Mouse (Mus musculus) cerebellum, adult 18-20 months (tissue): ENCODE measurements around the gene Gdnf.

Source experiments
- DNase-seq, 2 experiments: peaks; one replicate each; pipeline ENCODE4 v3.0.0; 2021

Gene Gdnf

DNA sequence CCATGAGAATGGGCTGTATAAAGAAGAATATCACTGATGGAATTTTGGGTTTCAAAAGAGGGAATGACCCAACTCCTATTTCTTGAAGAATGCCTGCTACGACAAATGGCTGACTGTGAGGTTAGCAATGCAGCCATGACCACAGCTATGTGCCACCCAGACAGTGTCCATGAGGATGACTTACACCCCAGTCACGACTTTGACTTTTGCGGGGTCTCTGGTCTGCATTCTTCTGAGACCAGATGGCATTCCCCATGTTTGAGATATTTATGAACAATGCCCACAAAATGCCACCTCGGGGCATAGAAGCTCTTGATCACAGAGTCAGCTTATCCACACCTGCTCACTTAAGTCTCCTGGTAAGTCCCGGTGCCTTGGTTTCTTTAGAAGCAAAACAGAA is 52.2 kb downstream of the Gdnf start:
- DNase-seq = no peak

DNA sequence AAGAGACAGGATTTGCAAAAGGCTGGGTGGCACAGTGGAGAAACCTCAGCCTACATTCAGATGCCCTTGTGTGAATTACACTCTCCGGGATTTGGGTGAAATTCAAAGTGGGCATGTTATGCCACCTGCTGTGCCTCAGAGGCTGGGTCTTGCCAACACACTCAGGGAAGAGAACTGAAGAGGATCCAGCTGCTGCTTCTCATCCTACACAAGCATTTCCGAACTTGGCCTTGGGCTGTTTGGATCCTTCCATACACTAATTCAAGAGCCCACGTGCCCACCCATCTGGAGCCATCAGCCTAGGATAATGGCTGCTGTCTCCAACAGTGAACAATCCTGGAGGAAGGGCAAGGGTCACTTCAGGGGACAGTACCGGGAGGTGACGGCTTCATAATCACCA is 52.7 kb downstream of the Gdnf start:
- no peak for DNase-seq

DNA sequence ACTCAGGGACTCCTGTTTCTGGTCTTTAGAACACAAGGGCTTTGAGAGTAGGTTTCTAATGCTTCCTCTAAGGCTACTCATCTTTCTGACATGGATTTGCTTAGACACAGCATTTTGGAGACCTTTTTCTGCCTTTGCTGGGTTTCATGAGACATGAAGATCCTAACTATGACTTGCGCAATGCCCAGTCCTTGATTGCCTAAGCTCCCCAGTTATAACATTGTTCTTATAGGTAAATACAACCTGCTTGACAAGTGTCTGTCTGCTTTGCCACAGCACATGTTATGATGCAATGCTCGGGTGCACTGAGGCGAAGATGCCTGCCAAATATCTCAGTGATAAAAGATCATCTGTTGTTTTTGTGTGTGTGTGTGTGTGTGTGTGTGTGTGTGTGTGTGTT is 54.7 kb downstream of the Gdnf start:
- DNase-seq = no peak

DNA sequence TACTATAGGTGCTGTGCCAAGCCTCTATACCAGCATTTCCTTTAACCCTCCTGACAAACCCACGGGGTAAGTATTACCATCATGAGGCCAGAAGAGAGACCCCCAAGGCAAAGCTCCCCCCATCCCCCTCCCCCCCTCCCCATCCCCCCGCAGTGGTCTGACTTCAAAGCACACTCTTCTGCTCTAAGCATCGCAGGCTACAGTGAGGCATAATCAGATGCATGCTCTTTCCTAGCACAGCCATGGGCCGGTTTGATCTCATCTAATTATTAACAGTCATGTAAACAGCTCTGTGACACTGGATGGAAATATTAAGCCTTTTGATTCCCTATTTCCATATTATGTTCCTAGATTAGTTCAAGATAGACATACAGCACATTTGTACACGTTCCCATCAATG is 61.8 kb downstream of the Gdnf start:
- DNase-seq = no peak

DNA sequence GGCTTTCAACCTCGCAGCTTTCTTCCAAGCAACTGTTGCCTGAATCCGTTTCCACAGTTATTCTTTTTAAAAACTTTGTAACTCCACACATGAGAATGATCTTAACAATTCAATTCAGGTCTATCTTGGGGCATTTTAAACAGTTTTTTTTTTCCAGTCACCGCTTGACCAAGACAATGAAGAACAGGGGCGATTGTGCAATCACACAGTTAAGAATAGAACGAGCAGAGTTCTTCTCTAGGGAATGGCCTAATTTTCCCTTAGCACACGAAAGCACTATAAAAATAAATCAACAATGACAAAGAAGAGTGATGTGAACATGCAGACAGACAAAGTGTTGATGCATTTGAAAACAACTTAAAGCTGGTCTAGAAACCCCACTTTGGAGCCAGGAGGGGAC is 65.2 kb downstream of the Gdnf start:
- no peak for DNase-seq

DNA sequence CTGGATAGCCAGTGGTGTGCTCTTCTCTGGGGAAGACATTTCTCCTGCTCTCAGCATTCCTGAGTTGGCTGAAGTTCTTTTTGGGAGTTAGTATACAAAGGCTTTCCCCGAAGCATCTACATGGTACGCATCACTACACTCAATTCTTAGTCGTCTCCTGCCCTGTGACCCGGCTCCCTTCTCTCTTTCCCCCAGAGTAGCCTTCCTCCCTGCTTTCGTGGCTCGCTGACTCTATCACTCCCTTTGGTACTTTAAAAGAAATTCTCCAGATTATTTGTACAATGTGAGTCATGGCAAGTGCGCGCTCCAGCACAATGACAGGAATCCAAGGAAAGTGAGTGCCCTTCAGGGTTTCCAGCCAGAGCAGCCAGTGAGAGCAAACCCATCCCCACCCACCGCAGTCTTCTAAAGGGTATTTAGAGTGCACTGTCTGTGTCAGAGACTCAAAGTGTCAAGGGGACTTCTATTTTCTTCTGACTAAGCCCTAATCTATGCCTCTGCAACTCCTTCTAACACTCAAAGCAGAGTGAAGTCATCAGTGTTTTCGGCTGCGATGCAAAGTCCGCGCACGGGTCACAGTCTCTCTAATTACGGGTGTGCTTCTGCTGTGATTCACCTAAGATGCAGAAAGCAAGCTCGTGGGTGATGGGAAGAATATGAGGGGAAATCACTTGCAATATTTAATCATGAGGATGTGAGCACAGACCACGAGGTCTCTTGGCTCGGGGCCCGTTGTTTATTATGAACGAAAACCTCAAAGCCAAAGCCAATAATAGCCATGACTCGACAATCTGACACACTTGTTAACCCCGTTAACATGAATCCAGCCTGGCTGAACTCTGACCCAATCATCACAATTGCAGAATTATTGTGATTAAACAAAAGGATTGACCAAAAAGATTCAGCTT is 67.2 kb downstream of the Gdnf start:
- DNase-seq = no peak

DNA sequence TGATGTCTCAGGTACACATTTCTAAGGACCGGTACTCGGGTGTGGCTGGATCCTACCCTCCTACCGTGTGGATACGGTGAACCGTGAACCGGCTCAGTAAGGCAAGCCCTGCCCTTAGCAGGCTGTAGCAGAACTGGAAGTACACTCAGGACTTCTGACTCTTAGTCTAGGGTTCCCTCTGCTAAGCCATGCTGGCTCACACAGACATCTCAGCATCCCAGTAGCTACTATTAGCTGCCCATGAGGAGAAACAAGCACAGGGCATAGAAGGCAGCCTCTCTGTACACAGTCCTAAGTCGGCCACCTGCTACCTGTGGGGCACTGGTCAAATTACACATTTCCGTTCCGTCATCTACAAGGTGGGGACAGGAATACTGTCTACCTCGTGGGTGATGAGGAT is 68.2 kb downstream of the Gdnf start:
- DNase-seq = no peak

DNA sequence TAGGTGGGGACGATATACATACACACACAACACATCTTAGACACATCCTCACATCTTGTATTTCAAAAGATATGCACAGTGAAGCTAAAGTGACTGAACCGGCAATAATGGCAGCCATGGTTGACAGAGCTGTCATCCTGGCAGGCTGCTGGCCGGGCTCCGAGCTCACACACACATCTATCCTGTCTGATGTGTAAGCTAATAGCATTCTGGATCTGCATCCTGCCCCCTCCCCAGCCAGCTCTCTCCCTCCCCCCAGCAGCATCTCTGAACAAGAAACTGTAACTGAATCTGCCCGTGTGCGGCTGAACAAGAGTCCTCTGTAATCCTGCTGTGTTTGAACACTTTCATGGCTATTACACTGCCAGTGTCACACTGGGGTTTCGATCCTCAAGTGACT is 69.3 kb downstream of the Gdnf start:
- DNase-seq = no peak

DNA sequence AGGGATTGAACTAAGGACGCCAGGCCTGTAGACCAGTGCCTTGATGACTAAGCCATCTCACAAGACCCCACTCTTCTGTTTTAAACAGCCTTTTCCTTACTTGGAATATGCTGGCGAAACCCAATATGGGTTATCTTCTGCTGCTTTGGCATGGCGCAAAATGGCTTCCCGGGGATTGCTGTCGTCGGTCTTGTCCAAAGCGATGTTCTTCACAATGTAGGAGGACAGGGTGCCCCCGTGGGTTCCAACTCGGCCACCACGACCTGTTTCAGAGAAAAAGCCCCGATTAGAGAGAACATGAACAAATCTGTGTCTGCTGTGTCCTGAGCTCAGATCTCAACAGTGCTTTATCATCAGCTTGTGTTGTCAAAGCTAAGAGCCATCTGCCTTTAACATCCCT is 73.5 kb downstream of the Gdnf start:
- DNase-seq = no peak

DNA sequence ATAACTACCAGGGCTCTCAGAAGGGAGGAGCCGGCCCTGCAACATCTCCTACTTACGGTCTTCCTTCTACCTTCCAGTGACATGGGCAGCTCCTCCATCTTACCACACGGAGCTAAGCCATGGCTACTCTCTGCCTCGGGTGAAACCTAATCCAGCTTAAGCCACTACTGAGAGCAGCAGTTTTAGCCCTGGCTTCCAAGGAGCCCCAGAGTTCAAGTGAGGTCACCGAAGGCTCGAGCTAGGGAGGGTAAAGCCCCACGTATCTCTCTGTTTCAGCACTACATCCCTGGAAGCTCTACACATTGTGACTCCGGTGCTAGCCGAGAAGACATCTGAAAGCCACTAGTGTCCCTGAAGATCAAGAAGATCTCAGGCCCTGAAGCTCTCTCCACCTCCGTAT is 74.5 kb downstream of the Gdnf start:
- no peak for DNase-seq

DNA sequence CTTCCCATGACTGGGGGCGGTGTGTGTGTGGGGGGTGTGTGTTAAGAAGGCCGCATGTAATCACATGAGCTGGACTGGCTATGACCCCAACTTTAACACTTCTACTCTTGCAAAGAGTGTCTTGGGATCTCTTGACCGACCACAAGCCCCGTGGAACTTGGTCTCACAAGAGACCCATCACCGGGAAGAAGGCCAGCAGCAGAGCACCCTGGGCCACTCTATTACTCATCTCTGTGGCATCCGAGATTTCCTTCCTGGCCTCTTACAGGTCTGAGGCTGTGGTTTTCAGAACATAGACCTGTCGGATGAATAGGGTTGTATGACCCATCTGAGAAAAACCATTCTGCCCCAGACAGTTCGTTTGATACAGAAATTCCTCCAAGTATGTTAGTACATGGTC is 75.9 kb downstream of the Gdnf start:
- no peak for DNase-seq
